Mouse (Mus musculus): Measurements from ENCODE around the gene Ate1. TPM values are rescaled to one million over a fixed set of nuclear protein-coding genes. Genes with fewer than 3 reads are reported as not detected.

Ate1 gene
- 49.1 TPM for polyA plus RNA-seq (2014; fragmentation: Illumina TruSeq; extraction: RNeasy Lipid Tissue Mini Kit (QIAGEN cat#74804); ENCODE audit: low read depth, low replicate concordance)

DNA sequence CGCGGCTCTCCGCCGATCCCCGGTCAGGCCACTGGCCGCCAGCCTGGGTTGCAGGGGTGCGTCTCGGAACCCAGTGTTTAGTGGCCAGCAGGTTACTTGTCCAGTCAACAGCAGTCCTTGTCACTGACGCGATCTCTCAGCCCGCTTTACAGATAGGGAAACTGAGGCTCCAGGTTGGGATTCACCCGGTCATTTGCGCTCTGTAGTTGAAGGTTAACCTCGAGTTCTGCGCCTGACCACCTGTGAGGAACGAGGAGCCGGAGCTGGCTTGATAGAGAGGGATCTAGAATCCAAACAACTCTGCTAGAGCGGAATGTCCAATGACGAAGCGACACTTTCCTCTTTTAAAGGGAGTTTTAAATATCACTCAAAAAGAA lies at the start of gene Ate1:
Gene Ate1, minus strand, starts transcription at position 321 of the 377 bp plus-strand sequence.

Other genes with a start within 250 kb of the Ate1 start
- 251 TPM for gene Nsmce4a, start 52.7 kb upstream of the Ate1 start, polyA plus RNA-seq (2014; fragmentation: Illumina TruSeq; extraction: RNeasy Lipid Tissue Mini Kit (QIAGEN cat#74804); ENCODE audit: low read depth, low replicate concordance)
- 30.1 TPM for gene Tacc2, start 57.1 kb upstream of the Ate1 start, polyA plus RNA-seq (2014; fragmentation: Illumina TruSeq; extraction: RNeasy Lipid Tissue Mini Kit (QIAGEN cat#74804); ENCODE audit: low read depth, low replicate concordance)

Data from sigmoid colon, adult 10 weeks (tissue).